Mouse (Mus musculus): ENCODE measurements around the gene Atad5.

Atad5 gene

DNA sequence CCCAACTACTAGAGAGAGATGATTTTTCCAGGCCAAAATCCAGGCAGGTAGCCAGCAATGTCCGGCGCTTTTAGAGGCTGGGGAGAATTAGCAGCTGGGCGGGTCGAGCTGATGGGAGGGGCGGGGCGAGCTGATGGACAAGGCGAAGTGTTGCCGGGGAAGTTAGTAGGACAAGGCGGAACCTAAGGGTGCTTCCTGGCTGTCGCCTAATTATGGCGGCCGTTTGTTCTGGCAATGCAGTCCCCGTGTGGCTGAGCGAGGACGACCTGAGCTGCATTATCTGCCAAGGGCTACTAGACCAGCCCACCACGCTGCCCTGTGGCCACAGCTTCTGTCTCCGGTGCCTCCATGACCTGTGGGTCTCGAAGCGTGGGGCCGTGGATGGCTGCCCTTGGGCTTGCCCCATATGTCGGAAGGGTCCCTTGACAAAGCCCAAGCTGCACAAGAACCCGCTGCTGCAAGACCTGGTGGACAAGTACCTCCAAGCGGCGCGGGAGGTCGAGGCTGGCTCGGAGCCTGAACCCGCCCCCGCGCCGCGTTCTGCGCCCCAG is 94.6 kb downstream of the Atad5 start, which contains the start of gene Rnf135:
Rnf135 (plus strand) TSS at position 147 of the 551 bp plus-strand sequence.
- peak; percentile 94 to 96 for DNase-seq

- no peak for DNase-seq
Measured at GRCm38 (mm10) chr11:80184531-80185071, 95.4 kb downstream of the Atad5 start.

Data from kidney, adult 8-10 months (tissue).